Mouse (Mus musculus): ENCODE results near the gene Il27ra. TPM values are rescaled to one million over a fixed set of nuclear protein-coding genes. Genes with fewer than 3 reads are reported as not detected.
A peak's percentile ranks its signal among the peaks of the same experiment; 100 is the strongest.

The Il27ra gene
- polyA plus RNA-seq, 1 experiment from 2014 or later, result 0.23 TPM

DNA sequence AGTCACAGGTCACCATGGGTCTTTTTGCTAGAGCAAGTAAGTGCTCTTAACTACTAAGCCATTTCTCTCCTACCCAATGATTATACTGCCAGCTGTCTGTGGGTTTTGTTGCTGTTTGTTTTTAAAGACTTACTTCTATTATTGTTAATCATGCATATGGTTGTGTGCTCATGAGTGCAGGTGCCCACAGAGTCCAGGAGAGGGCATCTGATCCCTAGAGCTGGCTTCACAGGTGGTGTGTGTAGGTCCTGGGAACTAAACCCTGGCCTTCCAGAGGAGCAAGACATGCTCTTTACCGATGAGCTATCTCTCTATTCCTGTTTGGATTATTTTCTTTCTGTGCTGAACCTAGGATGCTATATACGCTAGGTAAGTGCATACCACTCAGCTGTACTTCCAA, 16.8 kb upstream of the Il27ra start:
- 96% methylated on average over 2 of the region's 2 CpGs for WGBS
- H3K27me3 ChIP-seq (ENCODE audit: control insufficient read depth, insufficient read depth, low read length), result no peaks in the 10 kb centered on the region
- no peaks in the 10 kb centered on the region for H3K36me3 ChIP-seq (ENCODE audit: control insufficient read depth, insufficient read depth, low read length)
- no peak overlapping the region for H3K4me2 ChIP-seq
- H3K27ac ChIP-seq (ENCODE audit: low read depth, low read length), result no peak overlapping the region
- ATAC-seq (ENCODE audit: low FRiP score) (no peak), DNase-seq (ENCODE audit: low spot score, missing footprints) (peak; percentile 80)
- H3K9ac ChIP-seq (ENCODE audit: low read length), result no peak overlapping the region
- no peaks in the 10 kb centered on the region for H3K9me3 ChIP-seq (ENCODE audit: control insufficient read depth, low read length)
- H3K4me1 ChIP-seq (ENCODE audit: control insufficient read depth, insufficient read depth, low read length), result no peaks in the 10 kb centered on the region
- H3K4me3 ChIP-seq (ENCODE audit: low read depth, low read length), result no peak overlapping the region

DNA sequence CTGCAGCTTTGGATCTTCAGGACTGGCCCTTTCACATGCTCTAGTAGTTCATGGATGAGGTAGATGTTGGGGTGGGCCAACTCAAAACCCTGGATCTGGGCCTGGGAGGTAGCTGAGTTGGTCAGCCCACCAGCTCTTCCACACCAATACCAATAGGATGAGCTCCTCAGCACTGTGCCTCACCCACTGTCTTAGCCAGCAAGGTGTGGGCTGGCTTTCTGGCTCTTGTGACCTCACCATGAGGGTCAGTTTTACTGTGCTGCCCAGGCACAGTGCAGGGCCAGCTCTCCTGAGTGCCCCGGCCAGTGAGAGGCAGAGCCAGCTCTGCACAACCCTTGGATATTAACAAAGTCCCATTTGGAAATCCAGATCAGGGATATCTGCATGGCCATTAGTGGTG, 15.4 kb upstream of the Il27ra start:
- WGBS, result 100% methylated on average over 1 of the region's 1 CpGs
- DNase-seq (ENCODE audit: low spot score, missing footprints), result no peak
- Histone ChIP-seq H3K4me2 (no peak overlapping the region), H3K9me3 (ENCODE audit: control insufficient read depth, low read length) (no peaks in the 10 kb centered on the region), H3K36me3 (ENCODE audit: control insufficient read depth, insufficient read depth, low read length) (no peaks in the 10 kb centered on the region), H3K9ac (ENCODE audit: low read length) (no peak overlapping the region), H3K27ac (ENCODE audit: low read depth, low read length) (no peak overlapping the region), H3K4me1 (ENCODE audit: control insufficient read depth, insufficient read depth, low read length) (no peaks in the 10 kb centered on the region), H3K27me3 (ENCODE audit: control insufficient read depth, insufficient read depth, low read length) (no peaks in the 10 kb centered on the region), H3K4me3 (ENCODE audit: low read depth, low read length) (no peak overlapping the region)
- ATAC-seq (ENCODE audit: low FRiP score), result no peak

DNA sequence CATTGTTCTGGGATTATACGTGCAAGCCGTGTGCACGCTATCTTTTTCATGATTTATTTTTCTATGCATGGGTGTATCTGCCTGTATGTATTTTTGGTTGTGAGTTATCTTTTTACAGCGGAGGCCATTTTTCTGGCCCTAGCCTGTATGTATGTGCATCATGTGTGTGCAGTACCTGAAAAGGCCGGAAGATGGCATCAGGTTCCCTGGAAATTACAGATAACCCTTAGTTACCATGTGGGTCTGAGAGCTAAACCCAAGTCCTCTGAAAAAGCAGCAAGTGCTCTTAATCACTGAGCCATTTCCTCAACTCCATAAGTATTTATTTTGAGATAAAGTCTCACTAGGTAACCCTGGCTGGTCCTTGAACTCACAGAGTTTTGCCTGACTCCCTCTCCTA, 10.8 kb upstream of the Il27ra start:
- Histone ChIP-seq H3K27ac (ENCODE audit: low read depth, low read length) (no peak overlapping the region), H3K4me3 (ENCODE audit: low read depth, low read length) (no peak overlapping the region), H3K36me3 (ENCODE audit: control insufficient read depth, insufficient read depth, low read length) (no peaks in the 10 kb centered on the region), H3K9me3 (ENCODE audit: control insufficient read depth, low read length) (no peaks in the 10 kb centered on the region), H3K9ac (ENCODE audit: low read length) (no peak overlapping the region), H3K27me3 (ENCODE audit: control insufficient read depth, insufficient read depth, low read length) (no peaks in the 10 kb centered on the region), H3K4me1 (ENCODE audit: control insufficient read depth, insufficient read depth, low read length) (no peaks in the 10 kb centered on the region), H3K4me2 (no peak overlapping the region)
- DNase-seq (ENCODE audit: low spot score, missing footprints) (no peak), ATAC-seq (ENCODE audit: low FRiP score) (no peak)
- WGBS, result 93% methylated on average over 5 of the region's 5 CpGs

DNA sequence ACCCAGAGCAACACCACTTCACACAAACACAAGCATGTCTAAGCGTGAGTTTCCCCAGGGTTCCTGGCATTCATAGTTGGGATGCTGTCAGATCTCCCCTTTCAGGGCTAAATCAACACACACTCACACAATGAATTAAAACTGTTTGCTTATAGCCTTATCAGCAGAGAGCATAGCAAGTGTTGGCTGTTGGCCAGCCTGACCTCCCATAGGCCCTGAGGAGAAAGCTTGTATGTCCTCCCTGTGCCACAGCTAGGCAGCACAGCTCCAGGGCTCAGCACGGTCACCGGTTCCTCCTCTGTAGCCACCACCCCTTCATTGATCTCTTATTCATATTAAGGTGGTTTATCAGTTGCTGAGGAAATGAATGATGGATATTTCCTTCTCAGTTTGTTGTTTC, 10.4 kb upstream of the Il27ra start:
- 83% methylated on average over 3 of the region's 3 CpGs for whole genome bisulfite sequencing
- Histone ChIP-seq H3K27ac (ENCODE audit: low read depth, low read length) (no peak overlapping the region), H3K36me3 (ENCODE audit: control insufficient read depth, insufficient read depth, low read length) (no peaks in the 10 kb centered on the region), H3K9me3 (ENCODE audit: control insufficient read depth, low read length) (no peaks in the 10 kb centered on the region), H3K9ac (ENCODE audit: low read length) (no peak overlapping the region), H3K4me3 (ENCODE audit: low read depth, low read length) (no peak overlapping the region), H3K4me2 (no peak overlapping the region), H3K4me1 (ENCODE audit: control insufficient read depth, insufficient read depth, low read length) (no peaks in the 10 kb centered on the region), H3K27me3 (ENCODE audit: control insufficient read depth, insufficient read depth, low read length) (no peaks in the 10 kb centered on the region)
- no peak for DNase-seq (ENCODE audit: low spot score, missing footprints)
- no peak for ATAC-seq (ENCODE audit: low FRiP score)

DNA sequence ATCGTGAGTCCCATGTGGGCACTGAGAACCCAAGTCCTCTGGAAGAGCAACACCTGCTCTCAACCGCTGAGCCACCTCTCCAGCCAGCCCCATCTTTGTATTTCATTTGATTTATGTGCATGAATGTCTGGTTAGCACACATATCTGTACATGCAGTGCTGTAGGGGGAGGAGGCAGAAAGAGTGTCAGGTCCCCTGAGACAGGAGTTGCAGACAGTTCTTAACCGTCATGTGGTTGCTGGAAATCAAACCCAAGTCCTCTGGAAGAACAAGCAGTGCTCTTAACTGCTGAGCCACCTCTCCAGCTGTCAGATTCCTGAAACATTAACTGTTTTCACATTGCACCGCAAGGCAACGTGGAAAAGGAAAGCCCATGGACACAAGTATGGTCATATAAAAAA, 5.8 kb upstream of the Il27ra start:
- H3K9ac ChIP-seq (ENCODE audit: low read length), result no peak overlapping the region

DNA sequence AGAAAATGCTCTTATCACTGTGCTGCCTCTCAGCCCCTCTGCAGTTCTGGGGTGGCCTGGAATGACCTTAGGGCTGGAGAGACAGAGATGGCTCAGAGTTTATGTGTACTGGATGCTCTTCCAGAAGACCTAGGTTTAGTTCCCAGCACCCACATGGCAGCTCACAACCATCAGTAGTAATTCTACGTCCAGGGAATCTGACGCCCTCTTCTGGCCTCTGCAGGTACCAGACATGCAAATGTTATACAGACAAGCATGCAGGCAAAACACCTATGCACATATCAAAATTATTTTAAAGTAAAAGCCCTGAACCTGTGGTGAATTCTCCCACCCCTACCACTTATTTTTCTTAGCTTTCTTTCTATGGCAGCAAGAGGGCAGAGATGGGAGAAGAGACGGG, 4.1 kb upstream of the Il27ra start:
- ATAC-seq (ENCODE audit: low FRiP score), result no peak
- Histone ChIP-seq H3K27me3 (ENCODE audit: control insufficient read depth, insufficient read depth, low read length) (peaks cover 37% of the 10 kb centered on the region), H3K27ac (ENCODE audit: low read depth, low read length) (no peak overlapping the region), H3K36me3 (ENCODE audit: control insufficient read depth, insufficient read depth, low read length) (no peaks in the 10 kb centered on the region), H3K4me2 (no peak overlapping the region), H3K9ac (ENCODE audit: low read length) (no peak overlapping the region), H3K4me3 (ENCODE audit: low read depth, low read length) (no peak overlapping the region), H3K4me1 (ENCODE audit: control insufficient read depth, insufficient read depth, low read length) (peaks cover 4% of the 10 kb centered on the region; the same call in 1 of the 2 replicates), H3K9me3 (ENCODE audit: control insufficient read depth, low read length) (no peaks in the 10 kb centered on the region; the same call in 1 of the 2 replicates)
- no peak for DNase-seq (ENCODE audit: low spot score, missing footprints)
- WGBS, result 77% methylated on average over 3 of the region's 3 CpGs

More for the DNA sequence above, 5.8 kb upstream of the Il27ra start:
- no peaks in the 10 kb centered on the region; the same call in 1 of the 2 replicates for H3K4me1 ChIP-seq (ENCODE audit: control insufficient read depth, insufficient read depth, low read length)
- H3K27ac ChIP-seq (ENCODE audit: low read depth, low read length), result no peak overlapping the region
- DNase-seq (ENCODE audit: low spot score, missing footprints) (no peak), ATAC-seq (ENCODE audit: low FRiP score) (no peak)
- peaks cover 23% of the 10 kb centered on the region for H3K27me3 ChIP-seq (ENCODE audit: control insufficient read depth, insufficient read depth, low read length)
- 83% methylated on average over 5 of the region's 5 CpGs for WGBS
- no peak overlapping the region for H3K4me2 ChIP-seq
- H3K36me3 ChIP-seq (ENCODE audit: control insufficient read depth, insufficient read depth, low read length), result no peaks in the 10 kb centered on the region
- no peak overlapping the region for H3K4me3 ChIP-seq (ENCODE audit: low read depth, low read length)
- H3K9me3 ChIP-seq (ENCODE audit: control insufficient read depth, low read length), result no peaks in the 10 kb centered on the region; the same call in 1 of the 2 replicates

DNA sequence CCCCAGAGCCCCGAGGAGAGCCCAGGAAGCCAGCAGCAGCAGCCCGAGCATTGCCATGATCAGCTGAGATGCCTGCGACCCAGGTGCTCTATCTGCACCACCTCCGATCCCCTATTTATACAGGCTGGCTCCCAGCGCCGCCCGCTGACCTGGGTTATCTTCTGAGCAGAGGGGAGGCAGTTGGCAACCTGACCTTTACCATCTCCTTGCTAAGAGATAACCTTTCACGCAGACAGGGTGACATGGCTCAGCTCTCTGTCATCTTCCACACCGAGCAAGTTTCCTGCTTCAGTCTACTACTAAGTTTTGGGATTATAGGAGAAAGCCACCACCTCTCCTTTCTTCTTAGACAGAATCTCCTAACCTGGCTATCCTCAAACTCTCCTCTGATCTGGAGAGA, 2.5 kb upstream of the Il27ra start, which contains the start of gene Rln3:
Gene Rln3, minus strand, starts transcription at position 101 of the 400 bp plus-strand sequence.
- H3K9ac ChIP-seq (ENCODE audit: low read length), result no peak within 1 kb of the TSS
- 8% methylated on average over 9 of the region's 9 CpGs for WGBS
- ATAC-seq (ENCODE audit: low FRiP score), result no peak
- H3K9me3 ChIP-seq (ENCODE audit: control insufficient read depth, low read length), result no peaks in the 10 kb centered on the region; the same call in 1 of the 2 replicates
- no peak for DNase-seq (ENCODE audit: low spot score, missing footprints)
- no peaks in the 10 kb centered on the region for H3K36me3 ChIP-seq (ENCODE audit: control insufficient read depth, insufficient read depth, low read length)
- no peak within 1 kb of the TSS for H3K4me3 ChIP-seq (ENCODE audit: low read depth, low read length)
- peaks cover 4% of the 10 kb centered on the region; the same call in 1 of the 2 replicates for H3K4me1 ChIP-seq (ENCODE audit: control insufficient read depth, insufficient read depth, low read length)
- peaks cover 40% of the 10 kb centered on the region for H3K27me3 ChIP-seq (ENCODE audit: control insufficient read depth, insufficient read depth, low read length)
- no peak within 1 kb of the TSS for H3K27ac ChIP-seq (ENCODE audit: low read depth, low read length)
- peak within 1 kb of the TSS; percentile 24; the same call in 1 of the 2 replicates for H3K4me2 ChIP-seq

DNA sequence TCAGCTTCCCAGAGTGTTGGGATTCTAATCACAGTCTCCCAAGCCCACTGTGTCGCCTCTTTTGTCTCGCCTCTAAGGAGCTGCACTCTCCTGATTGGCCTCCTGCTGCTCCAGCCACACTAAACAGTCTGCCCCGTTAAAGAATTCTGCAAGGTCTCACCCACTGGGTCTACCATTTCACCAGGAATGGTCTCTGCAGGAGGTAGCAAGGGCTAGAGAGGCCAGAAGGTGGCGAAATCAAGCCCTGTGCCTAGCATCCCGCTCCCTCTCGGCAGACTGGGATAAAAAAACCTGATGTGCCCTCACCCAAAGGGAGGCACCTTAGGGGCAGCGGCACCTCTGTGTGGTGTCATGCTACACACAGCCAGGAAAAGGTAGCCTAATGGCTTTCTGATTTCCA, 1.7 kb upstream of the Il27ra start:
- peaks cover 4% of the 10 kb centered on the region; the same call in 1 of the 2 replicates for H3K4me1 ChIP-seq (ENCODE audit: control insufficient read depth, insufficient read depth, low read length)
- DNase-seq (ENCODE audit: low spot score, missing footprints) (no peak), ATAC-seq (ENCODE audit: low FRiP score) (no peak)
- H3K27me3 ChIP-seq (ENCODE audit: control insufficient read depth, insufficient read depth, low read length), result peaks cover 42% of the 10 kb centered on the region
- no peaks in the 10 kb centered on the region for H3K36me3 ChIP-seq (ENCODE audit: control insufficient read depth, insufficient read depth, low read length)
- H3K4me3 ChIP-seq (ENCODE audit: low read depth, low read length), result no peak overlapping the region
- H3K9me3 ChIP-seq (ENCODE audit: control insufficient read depth, low read length), result no peaks in the 10 kb centered on the region; the same call in 1 of the 2 replicates
- 6% methylated on average over 7 of the region's 7 CpGs for WGBS
- H3K27ac ChIP-seq (ENCODE audit: low read depth, low read length), result no peak overlapping the region
- no peak overlapping the region for H3K9ac ChIP-seq (ENCODE audit: low read length)
- H3K4me2 ChIP-seq, result no peak overlapping the region

DNA sequence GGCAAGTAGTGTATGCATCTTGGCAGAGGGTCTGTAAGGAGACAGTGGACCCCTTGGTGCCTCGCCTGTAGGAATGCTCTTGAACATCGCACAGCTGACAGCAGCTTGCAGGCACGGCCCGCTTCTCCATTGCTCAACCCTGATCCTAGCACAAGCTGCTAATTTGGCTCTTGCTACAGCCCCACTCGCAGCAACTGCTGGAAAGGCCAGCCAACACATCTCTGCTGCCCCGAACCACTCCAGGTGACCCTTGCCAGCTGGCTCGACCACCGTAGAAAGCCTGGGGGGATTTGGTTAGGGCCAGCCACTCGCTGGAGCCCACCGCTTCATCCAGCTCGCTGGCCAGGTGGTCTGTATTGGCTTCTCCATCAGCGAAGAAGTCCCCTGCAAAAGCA, 556 bp upstream of the Il27ra start:
- Histone ChIP-seq H3K36me3 (ENCODE audit: control insufficient read depth, insufficient read depth, low read length) (no peaks in the 10 kb centered on the region), H3K9me3 (ENCODE audit: control insufficient read depth, low read length) (no peaks in the 10 kb centered on the region; the same call in 1 of the 2 replicates), H3K4me1 (ENCODE audit: control insufficient read depth, insufficient read depth, low read length) (peaks cover 4% of the 10 kb centered on the region; the same call in 1 of the 2 replicates), H3K4me3 (ENCODE audit: low read depth, low read length) (no peak overlapping the region), H3K27me3 (ENCODE audit: control insufficient read depth, insufficient read depth, low read length) (peaks cover 42% of the 10 kb centered on the region), H3K4me2 (no peak overlapping the region), H3K27ac (ENCODE audit: low read depth, low read length) (no peak overlapping the region), H3K9ac (ENCODE audit: low read length) (no peak overlapping the region)
- no peak for DNase-seq (ENCODE audit: low spot score, missing footprints)
- 0 out of 2 replicates have a peak, but pooled peaks have one; percentile 28 for ATAC-seq (ENCODE audit: low FRiP score)
- 32% methylated on average over 12 of the region's 12 CpGs for WGBS

All from midbrain, embryonic 11.5 days (tissue).